Mouse (Mus musculus) gastrocnemius, adult 2 months (tissue): Measurements from ENCODE around the gene Fbf1. TPM values are rescaled to one million over a fixed set of nuclear protein-coding genes. Genes with fewer than 3 reads are reported as not detected.

ENCODE experiments used
- DNase-seq: peaks from one replicate; pipeline ENCODE4 v3.0.0; 2022
- H3K27ac ChIP-seq: fragments of 200-600 bp; 2 replicates; pipeline ENCODE4 v1.8.1; 2022; ENCODE audit warnings: mild to moderate bottlenecking
- H3K4me3 ChIP-seq: fragments of 200-600 bp; 2 replicates; pipeline ENCODE4 v1.8.1; 2022; ENCODE audit warnings: mild to moderate bottlenecking, moderate library complexity
- CTCF ChIP-seq: fragments of 200-600 bp; IDR thresholded peaks from 2 replicates; pipeline ENCODE4 v1.8.1; 2022; ENCODE audit warnings: antibody characterized with exemption, mild to moderate bottlenecking, moderate library complexity
- intact Hi-C: fragments of 180-260 bp; cut with DNase I; formaldehyde crosslinking; loops from one replicate; pipeline ENCODE4 v1.15.1; 2025
- total RNA-seq, 2 experiments: library from RNA; stranded (reverse); gene quantifications; 2 replicates each; pipeline ENCODE4 v1.2.3; 2021

Fbf1 gene
- total RNA-seq, 2 experiments from 2014 or later = 10.5 to 11.5 TPM

GRCm38 (mm10) chr11:116142211-116142991, 25.6 kb downstream of the Fbf1 start:
- H3K4me3 ChIP-seq = no peak overlapping the region
- no peak for TF ChIP-seq CTCF
- intact Hi-C loops = no loop called here
- no peak for DNase-seq
- H3K27ac ChIP-seq = no peak overlapping the region

GRCm38 (mm10) chr11:116138468-116139138, 29.4 kb downstream of the Fbf1 start, which contains the start of gene Mrpl38:
Gene Mrpl38, minus strand, starts transcription at chr11:116138868.
- TF ChIP-seq CTCF = peak; percentile 86
- DNase-seq = peak; percentile 92
- Histone ChIP-seq H3K4me3 (peak within 1 kb of the TSS; percentile 98), H3K27ac (peak within 1 kb of the TSS; percentile 88)
- intact Hi-C loops = no loop called here

- intact Hi-C loops = no loop called here
- Histone ChIP-seq H3K4me3 (peak overlapping the region; percentile 98), H3K27ac (peak overlapping the region; percentile 88)
- TF ChIP-seq CTCF = no peak
- no peak for DNase-seq
Observed at GRCm38 (mm10) chr11:116138096-116138467, 29.9 kb downstream of the Fbf1 start.

- DNase-seq = no peak
- TF ChIP-seq CTCF = no peak
- Histone ChIP-seq H3K27ac (no peak overlapping the region), H3K4me3 (no peak overlapping the region)
- intact Hi-C loops = loop anchor here (5.0 kb wide), 1 partner anchor 102 kb away; the partner anchor contains the start of gene Unk
Observed at GRCm38 (mm10) chr11:116134171-116134570, 33.8 kb downstream of the Fbf1 start.

- TF ChIP-seq CTCF = no peak
- intact Hi-C loops = loop anchor here (5.0 kb wide), 1 partner anchor 101 kb away; the partner anchor contains the start of gene Unk
- H3K27ac ChIP-seq = no peak overlapping the region
- H3K4me3 ChIP-seq = no peak overlapping the region
- DNase-seq = no peak
Observed at GRCm38 (mm10) chr11:116133497-116133896, 34.5 kb downstream of the Fbf1 start.

- H3K4me3 ChIP-seq = no peak overlapping the region
- no peak for TF ChIP-seq CTCF
- peak overlapping the region; percentile 99; the same call in 1 of the 2 replicates for H3K27ac ChIP-seq
- no peak for DNase-seq
- intact Hi-C loops = loop anchor here (5.0 kb wide), 1 partner anchor 100 kb away; the partner anchor contains the start of gene Unk
Observed at GRCm38 (mm10) chr11:116132366-116133333, 35.3 kb downstream of the Fbf1 start.

GRCm38 (mm10) chr11:116131349-116132170, 36.4 kb downstream of the Fbf1 start:
- Histone ChIP-seq H3K4me3 (peak overlapping the region; percentile 79), H3K27ac (peak overlapping the region; percentile 99)
- DNase-seq = no peak
- no peak for TF ChIP-seq CTCF
- intact Hi-C loops = loop anchor here (2.0 to 5.0 kb wide), 2 partner anchors 21 to 99 kb away; partner anchors contain the start of gene Unk

GRCm38 (mm10) chr11:116130488-116131205, 37.3 kb downstream of the Fbf1 start, which contains the start of gene Trim65:
Gene Trim65, minus strand, starts transcription at chr11:116131128.
- intact Hi-C loops = loop anchor here (1.0 to 5.0 kb wide), 3 partner anchors 20 to 98 kb away; partner anchors contain the start of gene Unk
- Histone ChIP-seq H3K27ac (peak within 1 kb of the TSS; percentile 99), H3K4me3 (peak within 1 kb of the TSS; percentile 79)
- peak; percentile 95 for DNase-seq
- TF ChIP-seq CTCF = peak; percentile 96

- no peak for TF ChIP-seq CTCF
- Histone ChIP-seq H3K4me3 (peak overlapping the region; percentile 79), H3K27ac (peak overlapping the region; percentile 99)
- intact Hi-C loops = loop anchor here (1.0 to 5.0 kb wide), 3 partner anchors 19 to 98 kb away; partner anchors contain the start of gene Unk
- no peak for DNase-seq
Observed at GRCm38 (mm10) chr11:116129993-116130487, 37.9 kb downstream of the Fbf1 start.

- intact Hi-C loops = no loop called here
- TF ChIP-seq CTCF = no peak
- H3K4me3 ChIP-seq = peak overlapping the region; percentile 79
- H3K27ac ChIP-seq = peak overlapping the region; percentile 99; the same call in 1 of the 2 replicates
- DNase-seq = no peak
Observed at GRCm38 (mm10) chr11:116129091-116129790, 38.7 kb downstream of the Fbf1 start.
